Mouse (Mus musculus) embryonic facial prominence, embryonic 13.5 days (tissue): ENCODE results near the gene Rybp. TPM values are rescaled to one million over a fixed set of nuclear protein-coding genes. Genes with fewer than 3 reads are reported as not detected.

Experiments
- ATAC-seq: fragments of 200-750 bp; cut with Nextera tagmentation; 2 replicates; pipeline ENCODE4 v1.8.0; 2017; ENCODE audit warnings: low read depth; ENCODE audit not compliant: insufficient number of reproducible peaks, insufficient read depth, low FRiP score, low TSS enrichment
- H3K27ac ChIP-seq: fragments of 300-500 bp; sonication (generic); 2 replicates; pipeline ENCODE4 v1.5.1; 2015; ENCODE audit warnings: moderate library complexity, mild to moderate bottlenecking, inconsistent platforms
- H3K27me3 ChIP-seq: fragments of 300-500 bp; sonication (generic); 2 replicates; pipeline ENCODE4 v1.6.1; 2015; ENCODE audit warnings: mild to moderate bottlenecking, inconsistent platforms
- H3K36me3 ChIP-seq: fragments of 300-500 bp; sonication (generic); 2 replicates; pipeline ENCODE4 v1.6.1; 2015; ENCODE audit warnings: mild to moderate bottlenecking, inconsistent platforms
- H3K4me1 ChIP-seq: fragments of 300-500 bp; sonication (generic); 2 replicates; pipeline ENCODE4 v1.6.1; 2015; ENCODE audit warnings: inconsistent platforms
- H3K4me2 ChIP-seq: fragments of 300-500 bp; sonication (generic); 2 replicates; pipeline ENCODE4 v1.6.1; 2015; ENCODE audit warnings: moderate library complexity, mild to moderate bottlenecking, inconsistent platforms
- H3K4me3 ChIP-seq: fragments of 300-500 bp; sonication (generic); 2 replicates; pipeline ENCODE4 v1.5.1; 2015; ENCODE audit warnings: mild to moderate bottlenecking, inconsistent platforms
- H3K9ac ChIP-seq: fragments of 300-500 bp; sonication (generic); 2 replicates; pipeline ENCODE4 v1.6.1; 2015; ENCODE audit warnings: mild to moderate bottlenecking, inconsistent platforms
- H3K9me3 ChIP-seq: fragments of 300-500 bp; sonication (generic); 2 replicates; pipeline ENCODE4 v1.6.1; 2016; ENCODE audit warnings: inconsistent platforms
- WGBS: fragments of 180-500 bp; shearing (Covaris S2); methylation state at CpG from one replicate; pipeline ENCODE4 v1.1.7; 2015; ENCODE audit warnings: mixed read lengths; 5-methylcytosine and 5-hydroxymethylcytosine counted together
- polyA plus RNA-seq: library from polyadenylated mRNA; unstranded; fragments of >200 nt; fragmentation: Nextera tagmentation; extraction: Ambion mirVana; gene quantifications from 2 replicates; pipeline ENCODE4 v1.2.1, GENCODE M21; 2015

Gene Rybp
- polyA plus RNA-seq, 1 experiment from 2014 or later: 22.0 TPM

GRCm38 (mm10) chr6:100218541-100219341 is 68.5 kb downstream of the Rybp start:
- no peak overlapping the region for H3K9ac ChIP-seq
- no peaks in the 10 kb centered on the region; the same call in 1 of the 2 replicates for H3K27me3 ChIP-seq
- H3K36me3 ChIP-seq: no peaks in the 10 kb centered on the region
- 64% methylated on average over 13 of the region's 13 CpGs for WGBS
- no peaks in the 10 kb centered on the region for H3K9me3 ChIP-seq
- no peak overlapping the region for H3K4me2 ChIP-seq
- no peak overlapping the region for H3K4me3 ChIP-seq
- peaks cover 66% of the 10 kb centered on the region for H3K4me1 ChIP-seq
- peak overlapping the region; percentile 74 for H3K27ac ChIP-seq
- ATAC-seq: peak; percentile 15; the same call in 1 of the 2 replicates

GRCm38 (mm10) chr6:100217507-100217906 is 69.8 kb downstream of the Rybp start:
- no peaks in the 10 kb centered on the region for H3K9me3 ChIP-seq
- no peak overlapping the region for H3K27ac ChIP-seq
- no peak for ATAC-seq
- no peak overlapping the region for H3K9ac ChIP-seq
- WGBS: 85% methylated on average over 8 of the region's 8 CpGs
- peaks cover 78% of the 10 kb centered on the region for H3K4me1 ChIP-seq
- H3K4me2 ChIP-seq: no peak overlapping the region
- no peaks in the 10 kb centered on the region; the same call in 1 of the 2 replicates for H3K27me3 ChIP-seq
- no peak overlapping the region for H3K4me3 ChIP-seq
- no peaks in the 10 kb centered on the region for H3K36me3 ChIP-seq

DNA sequence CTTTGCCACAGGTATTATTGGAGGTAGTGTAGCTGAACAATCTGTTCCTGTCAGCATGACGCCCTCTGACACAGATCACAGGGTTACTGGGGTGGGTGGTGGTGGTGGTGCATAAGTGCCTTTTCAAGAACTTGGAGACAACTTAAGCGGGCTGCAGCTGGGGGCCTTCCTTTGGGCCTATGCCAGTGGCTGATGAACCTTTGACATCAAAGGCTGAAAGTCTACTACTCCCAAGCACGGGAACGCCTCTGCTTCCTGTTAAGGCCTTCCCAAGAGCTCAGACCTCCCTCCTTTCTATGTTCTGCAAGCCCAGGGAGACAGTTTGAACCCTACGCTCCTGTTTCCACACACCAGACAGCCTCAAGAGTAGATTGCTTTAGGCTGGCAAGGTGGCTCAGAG is 70.3 kb downstream of the Rybp start:
- H3K36me3 ChIP-seq: no peaks in the 10 kb centered on the region
- H3K9me3 ChIP-seq: no peaks in the 10 kb centered on the region
- no peak overlapping the region for H3K4me2 ChIP-seq
- no peak overlapping the region for H3K4me3 ChIP-seq
- WGBS: 62% methylated on average over 5 of the region's 5 CpGs
- no peaks in the 10 kb centered on the region; the same call in 1 of the 2 replicates for H3K27me3 ChIP-seq
- H3K27ac ChIP-seq: no peak overlapping the region
- no peak overlapping the region for H3K9ac ChIP-seq
- peaks cover 80% of the 10 kb centered on the region for H3K4me1 ChIP-seq
- ATAC-seq: no peak

- ATAC-seq: no peak
- no peaks in the 10 kb centered on the region for H3K9me3 ChIP-seq
- no peaks in the 10 kb centered on the region; the same call in 1 of the 2 replicates for H3K27me3 ChIP-seq
- no peaks in the 10 kb centered on the region for H3K36me3 ChIP-seq
- no peak overlapping the region for H3K4me3 ChIP-seq
- no peak overlapping the region for H3K4me2 ChIP-seq
- no peak overlapping the region for H3K27ac ChIP-seq
- H3K9ac ChIP-seq: no peak overlapping the region
- 59% methylated on average over 6 of the region's 6 CpGs for WGBS
- H3K4me1 ChIP-seq: peaks cover 74% of the 10 kb centered on the region
Measured at GRCm38 (mm10) chr6:100215809-100216208, 71.5 kb downstream of the Rybp start.

DNA sequence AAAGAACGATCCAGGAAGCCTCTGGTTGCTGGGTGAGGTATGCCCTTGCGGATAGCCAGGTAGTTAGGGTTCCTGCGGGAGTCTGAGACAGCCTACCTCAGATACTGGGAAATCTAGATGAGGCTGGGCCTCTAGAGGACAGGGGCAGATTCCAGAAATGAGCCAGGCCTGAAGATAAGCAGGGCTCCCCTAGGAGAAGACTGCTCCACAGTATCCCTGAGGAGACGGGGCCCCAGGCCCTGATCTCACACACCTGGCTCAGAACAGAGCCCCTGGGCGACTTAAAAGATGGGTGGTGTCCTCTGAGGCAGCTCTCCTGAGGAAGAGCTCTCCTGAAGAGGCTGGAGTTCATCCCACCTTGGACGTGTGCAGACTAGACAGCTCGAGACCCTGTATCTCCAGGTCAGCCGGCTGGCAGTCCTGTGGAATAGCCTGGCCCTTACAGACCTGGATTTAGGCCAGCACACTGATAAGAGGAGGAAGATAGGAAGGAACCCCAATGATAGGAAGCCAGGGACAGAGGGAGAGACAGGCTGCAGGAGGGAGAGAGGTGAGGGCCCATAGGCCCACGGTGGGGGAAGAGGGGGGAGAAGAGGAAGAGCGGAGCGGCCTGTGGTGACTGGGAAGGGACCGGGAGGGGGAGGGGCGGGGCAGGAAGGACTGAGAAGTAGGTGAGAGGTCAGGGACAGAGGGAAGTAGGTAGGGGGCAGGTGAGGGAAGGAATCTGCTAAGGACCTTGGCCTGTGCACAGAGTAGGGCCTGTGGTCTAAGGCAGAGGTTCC is 73.0 kb downstream of the Rybp start:
- H3K4me2 ChIP-seq: no peak overlapping the region
- no peak overlapping the region for H3K9ac ChIP-seq
- peaks cover 62% of the 10 kb centered on the region for H3K4me1 ChIP-seq
- no peak overlapping the region for H3K4me3 ChIP-seq
- ATAC-seq: no peak
- no peaks in the 10 kb centered on the region for H3K9me3 ChIP-seq
- no peaks in the 10 kb centered on the region; the same call in 1 of the 2 replicates for H3K27me3 ChIP-seq
- 48% methylated on average over 13 of the region's 13 CpGs for WGBS
- no peaks in the 10 kb centered on the region for H3K36me3 ChIP-seq
- no peak overlapping the region for H3K27ac ChIP-seq

GRCm38 (mm10) chr6:100213596-100213995 is 73.7 kb downstream of the Rybp start:
- H3K9me3 ChIP-seq: no peaks in the 10 kb centered on the region
- no peak overlapping the region for H3K4me3 ChIP-seq
- H3K4me2 ChIP-seq: no peak overlapping the region
- no peak for ATAC-seq
- peaks cover 59% of the 10 kb centered on the region for H3K4me1 ChIP-seq
- 65% methylated on average over 9 of the region's 9 CpGs for WGBS
- no peak overlapping the region for H3K9ac ChIP-seq
- no peaks in the 10 kb centered on the region for H3K36me3 ChIP-seq
- H3K27ac ChIP-seq: no peak overlapping the region
- no peaks in the 10 kb centered on the region; the same call in 1 of the 2 replicates for H3K27me3 ChIP-seq

- peaks cover 4% of the 10 kb centered on the region; the same call in 1 of the 2 replicates for H3K27me3 ChIP-seq
- no peak for ATAC-seq
Measured at GRCm38 (mm10) chr6:100212820-100213219, 74.5 kb downstream of the Rybp start.

GRCm38 (mm10) chr6:100211646-100212045 is 75.6 kb downstream of the Rybp start:
- Histone ChIP-seq H3K36me3 (no peaks in the 10 kb centered on the region), H3K27ac (no peak overlapping the region), H3K9ac (no peak overlapping the region), H3K27me3 (peaks cover 10% of the 10 kb centered on the region), H3K9me3 (no peaks in the 10 kb centered on the region), H3K4me3 (no peak overlapping the region), H3K4me1 (peaks cover 66% of the 10 kb centered on the region), H3K4me2 (no peak overlapping the region)
- no peak for ATAC-seq
- WGBS: 71% methylated on average over 3 of the region's 3 CpGs

More at GRCm38 (mm10) chr6:100212820-100213219, 74.5 kb downstream of the Rybp start:
- H3K9ac ChIP-seq: no peak overlapping the region
- peaks cover 58% of the 10 kb centered on the region for H3K4me1 ChIP-seq
- WGBS: 12% methylated on average over 7 of the region's 7 CpGs
- no peaks in the 10 kb centered on the region for H3K36me3 ChIP-seq
- no peak overlapping the region for H3K4me3 ChIP-seq
- no peak overlapping the region for H3K4me2 ChIP-seq
- H3K9me3 ChIP-seq: no peaks in the 10 kb centered on the region
- peak overlapping the region; percentile 44; the same call in 1 of the 2 replicates for H3K27ac ChIP-seq

DNA sequence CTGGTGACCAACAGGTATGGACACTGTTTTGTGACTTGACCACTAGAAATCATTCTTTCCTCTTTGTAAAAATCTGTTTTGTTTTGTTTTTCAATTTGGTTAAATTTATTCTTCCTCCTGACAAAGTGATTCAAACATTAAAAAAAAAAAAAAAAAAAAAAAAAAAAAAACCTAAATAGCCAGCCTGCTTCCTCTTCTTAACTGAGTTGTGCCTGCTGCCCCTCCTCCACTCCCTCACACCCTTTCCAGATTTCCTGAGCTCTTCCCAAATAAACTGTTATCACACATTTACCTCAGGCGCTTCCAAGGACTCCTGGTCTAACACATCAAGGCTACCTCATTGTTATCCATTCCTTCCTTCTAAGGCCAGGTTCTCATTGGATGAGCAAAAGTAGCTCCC is 76.8 kb downstream of the Rybp start:
- Histone ChIP-seq H3K9ac (no peak overlapping the region), H3K9me3 (no peaks in the 10 kb centered on the region), H3K27ac (no peak overlapping the region), H3K36me3 (no peaks in the 10 kb centered on the region), H3K27me3 (peaks cover 20% of the 10 kb centered on the region; the same call in 1 of the 2 replicates), H3K4me2 (no peak overlapping the region), H3K4me1 (peaks cover 63% of the 10 kb centered on the region), H3K4me3 (no peak overlapping the region)
- 90% methylated on average over 1 of the region's 1 CpGs for WGBS
- no peak for ATAC-seq

DNA sequence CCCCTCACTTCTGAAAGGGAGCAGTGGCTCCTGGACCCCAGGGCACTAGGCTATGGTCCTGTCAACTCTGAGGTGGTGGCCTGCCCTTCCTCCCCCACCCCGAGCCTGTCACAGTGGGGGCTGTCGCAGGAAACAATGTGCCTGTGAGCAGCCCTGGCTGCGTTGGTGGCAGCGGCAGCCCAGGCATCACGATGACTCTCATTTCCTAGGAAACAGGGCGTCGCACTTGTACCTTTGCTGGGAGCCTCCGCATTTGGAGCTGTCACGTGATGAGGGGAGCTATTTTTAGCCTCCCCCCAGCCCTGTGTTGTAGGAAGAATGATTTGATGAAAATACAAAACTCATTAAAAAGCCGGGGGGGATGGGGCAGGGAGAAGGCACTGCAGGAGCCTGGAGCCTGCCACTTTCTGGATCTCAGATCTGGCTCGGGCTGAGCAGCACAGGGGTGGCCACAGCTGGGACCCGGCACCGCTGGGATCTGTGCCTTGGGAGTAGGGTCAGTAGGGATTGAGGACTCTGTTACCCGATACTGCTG is 80.5 kb downstream of the Rybp start:
- no peak for ATAC-seq
- Histone ChIP-seq H3K4me1 (peaks cover 38% of the 10 kb centered on the region), H3K4me2 (peak overlapping the region; percentile 37), H3K4me3 (no peak overlapping the region), H3K27ac (no peak overlapping the region), H3K27me3 (peaks cover 20% of the 10 kb centered on the region; the same call in 1 of the 2 replicates), H3K9me3 (no peaks in the 10 kb centered on the region), H3K9ac (peak overlapping the region; percentile 44; the same call in 1 of the 2 replicates), H3K36me3 (no peaks in the 10 kb centered on the region)
- WGBS: 4% methylated on average over 14 of the region's 14 CpGs

GRCm38 (mm10) chr6:100206261-100206660 is 81.0 kb downstream of the Rybp start:
- 55% methylated on average over 1 of the region's 1 CpGs for WGBS
- H3K36me3 ChIP-seq: no peaks in the 10 kb centered on the region
- no peak overlapping the region for H3K4me2 ChIP-seq
- H3K27me3 ChIP-seq: peaks cover 20% of the 10 kb centered on the region; the same call in 1 of the 2 replicates
- H3K4me3 ChIP-seq: no peak overlapping the region
- H3K9ac ChIP-seq: no peak overlapping the region
- H3K27ac ChIP-seq: no peak overlapping the region
- peaks cover 39% of the 10 kb centered on the region for H3K4me1 ChIP-seq
- H3K9me3 ChIP-seq: no peaks in the 10 kb centered on the region
- no peak for ATAC-seq
